Mouse (Mus musculus): ENCODE results near the gene 4833439L19Rik.

DNA sequence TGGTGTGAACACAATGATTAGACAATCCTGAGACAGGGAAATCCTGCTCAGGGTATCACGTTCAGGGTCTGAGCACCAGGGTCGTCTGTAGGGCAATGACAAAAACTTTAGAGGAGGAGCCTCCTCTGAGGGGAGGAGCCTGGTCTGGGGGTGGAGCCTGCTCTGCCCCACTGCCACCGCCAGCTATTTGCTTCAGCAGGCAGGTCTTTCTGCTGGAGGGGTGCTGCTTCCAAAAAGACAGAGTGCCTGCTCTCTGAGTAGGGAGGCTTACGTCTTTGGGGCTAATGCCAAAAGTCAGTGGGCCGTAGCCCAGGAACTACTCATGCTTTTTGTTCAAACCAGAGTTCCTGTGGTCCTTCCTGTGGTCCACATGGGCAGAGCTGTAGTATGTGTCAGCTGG, 3.1 kb upstream of the 4833439L19Rik start:
- TF ChIP-seq POLR2A (IDR thresholded peaks at IDR 0.05; ENCODE audit: low read depth, low read length) (no peak), CTCF (IDR thresholded peaks at IDR 0.05; ENCODE audit: extremely low read depth, insufficient read depth, insufficient read length, insufficient replicate concordance) (no peak)
